Mouse (Mus musculus) CD4-positive helper T cell, adult 2 months (primary cell): Measurements from ENCODE around the gene Iqce.
A peak's percentile ranks its signal among the peaks of the same experiment; 100 is the strongest.
"Not testable (repeated sequence)": the region's sequence is repeated elsewhere in the genome, so short reads cannot be mapped to it uniquely, and the experiment has no call there.

Source experiments
- DNase-seq: peaks from one replicate; pipeline ENCODE4 v3.0.0-alpha.2; 2012; ENCODE audit warnings: low read depth, missing footprints, low spot score

Iqce gene

GRCm38 (mm10) chr5:140704378-140705251 is 2.4 kb upstream of the Iqce start, which contains the start of gene Brat1:
Gene Brat1 (plus strand): TSS chr5:140705011.
- peak; percentile 100 for DNase-seq

- no peak for DNase-seq
Measured at GRCm38 (mm10) chr5:140703480-140704377, 1.6 kb upstream of the Iqce start.

DNA sequence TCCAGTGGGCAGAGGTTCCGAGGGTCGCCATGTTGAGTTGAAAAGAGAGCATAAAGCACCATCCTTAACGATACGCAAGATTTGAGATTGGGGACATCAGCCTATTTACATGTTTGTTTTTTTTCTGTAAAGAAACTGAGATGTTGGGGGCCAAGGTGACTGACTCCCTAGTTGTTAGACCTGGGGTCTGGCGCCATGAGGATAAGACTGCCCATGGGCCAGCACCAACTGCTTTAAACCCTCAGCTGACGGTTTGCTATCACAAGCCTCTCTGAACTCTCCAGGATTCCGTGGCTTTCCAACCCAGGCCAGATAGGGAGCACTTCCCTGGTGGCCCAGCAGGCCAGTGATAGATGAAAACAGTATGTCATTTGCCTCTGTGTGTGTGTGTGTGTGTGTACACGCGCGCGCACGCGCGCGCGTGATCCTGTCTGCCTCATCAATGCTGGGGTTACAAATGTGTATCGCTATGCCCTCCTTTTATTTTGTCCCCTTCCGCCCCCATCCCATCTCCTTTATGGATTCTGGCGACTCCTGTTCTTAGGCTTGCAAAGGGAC is 519 bp upstream of the Iqce start:
- peak; percentile 22 for DNase-seq

- no peak for DNase-seq
Measured at GRCm38 (mm10) chr5:140701661-140702060, 517 bp downstream of the Iqce start.

DNA sequence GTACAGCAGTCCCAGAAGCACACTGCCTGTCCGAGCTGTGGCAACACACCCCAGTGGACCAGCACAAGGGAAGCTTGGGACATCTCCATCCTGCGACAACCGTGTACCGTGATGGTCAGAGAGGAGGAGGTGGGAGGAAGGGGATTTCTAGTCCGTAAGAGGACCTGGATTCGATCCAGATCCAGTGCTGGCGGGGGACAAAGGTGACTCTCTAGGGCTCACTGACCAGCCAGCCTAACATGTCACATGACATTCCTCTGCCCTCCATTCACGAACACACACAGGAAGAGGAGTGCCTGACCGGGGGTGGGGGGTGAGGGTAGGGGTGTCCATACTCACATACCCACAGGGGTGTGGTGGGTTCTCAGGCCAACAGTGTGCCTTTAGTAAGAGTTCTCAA is 2.4 kb downstream of the Iqce start:
- no peak for DNase-seq

DNA sequence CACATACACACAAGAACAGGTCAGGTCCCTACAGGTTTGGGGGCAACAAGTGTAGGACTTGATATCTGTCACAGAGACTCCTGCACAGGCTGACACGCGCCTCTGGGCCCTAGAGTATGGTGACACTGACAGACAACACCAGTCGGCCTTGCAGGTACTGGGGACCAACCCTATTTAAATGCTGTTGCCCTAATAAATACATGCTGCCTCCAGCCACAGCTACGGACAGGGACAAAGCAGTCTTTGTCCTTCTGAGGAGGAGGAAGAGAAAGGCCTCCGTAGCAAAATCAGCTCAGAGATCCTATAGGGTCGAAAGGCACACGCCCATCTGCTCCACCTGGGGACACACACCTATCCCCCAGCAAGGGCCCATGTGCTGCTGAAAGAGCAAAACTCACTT is 6.2 kb downstream of the Iqce start:
- no peak for DNase-seq

DNA sequence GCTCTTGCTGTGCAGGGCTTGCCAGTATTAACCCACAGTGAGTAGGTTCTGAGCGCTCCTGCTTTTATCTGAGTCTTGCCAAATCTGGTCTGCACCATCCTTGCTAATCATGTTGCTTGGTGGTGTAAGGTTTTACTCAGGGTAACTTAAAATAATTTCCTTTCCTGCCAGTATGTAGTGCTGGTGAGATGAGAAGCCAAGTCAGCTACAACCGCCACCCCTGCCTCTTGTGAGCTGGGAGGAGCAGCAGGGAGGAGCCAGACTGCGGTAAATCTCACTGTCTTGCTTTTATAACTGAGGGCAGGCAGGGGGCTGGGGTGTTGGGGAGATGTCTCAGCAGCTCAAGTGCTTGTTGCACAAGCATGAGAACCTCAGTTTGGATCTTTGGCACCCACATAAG is 13.7 kb downstream of the Iqce start:
- DNase-seq, result no peak

- peak; percentile 48 for DNase-seq
Measured at GRCm38 (mm10) chr5:140684343-140685148, 17.6 kb downstream of the Iqce start.

DNA sequence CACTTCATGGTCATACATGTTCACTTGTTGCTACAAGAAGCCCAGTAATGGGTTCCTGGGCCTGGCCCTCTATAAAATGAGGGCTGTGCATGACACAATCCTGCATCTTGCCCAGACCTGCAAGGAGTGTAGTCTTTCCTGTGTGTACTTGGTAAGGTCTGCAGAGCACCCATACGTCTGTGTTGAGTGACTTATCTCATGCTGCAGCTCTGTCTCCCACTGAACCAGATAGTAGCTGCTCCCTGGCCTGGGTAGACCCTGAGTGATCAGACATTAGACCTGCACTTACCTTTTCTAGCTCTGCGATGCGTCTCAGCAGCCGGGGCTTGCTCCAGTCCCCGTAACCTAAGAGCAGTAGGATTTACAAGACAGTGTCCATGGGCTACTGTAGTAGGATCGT is 20.1 kb downstream of the Iqce start:
- no peak for DNase-seq

DNA sequence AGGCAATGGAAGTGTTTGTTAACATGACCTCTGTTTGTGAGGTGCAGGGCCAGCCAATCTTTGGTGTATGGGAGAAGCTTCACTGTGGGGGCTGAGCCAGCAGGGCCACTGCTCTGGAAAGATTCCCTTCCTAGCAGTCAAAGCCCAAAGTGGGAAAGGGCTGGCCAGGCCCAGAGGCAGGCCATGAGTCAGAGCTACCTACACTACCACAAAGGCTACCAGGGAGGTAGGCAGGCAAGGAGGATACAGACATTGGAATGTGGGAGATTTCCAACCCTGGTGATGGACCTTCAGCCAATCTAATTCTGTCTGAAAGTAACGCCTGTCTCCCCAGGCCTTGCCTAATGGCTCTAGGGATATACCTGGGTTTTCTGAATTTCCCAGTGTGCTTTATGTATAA is 21.2 kb downstream of the Iqce start:
- no peak for DNase-seq

DNA sequence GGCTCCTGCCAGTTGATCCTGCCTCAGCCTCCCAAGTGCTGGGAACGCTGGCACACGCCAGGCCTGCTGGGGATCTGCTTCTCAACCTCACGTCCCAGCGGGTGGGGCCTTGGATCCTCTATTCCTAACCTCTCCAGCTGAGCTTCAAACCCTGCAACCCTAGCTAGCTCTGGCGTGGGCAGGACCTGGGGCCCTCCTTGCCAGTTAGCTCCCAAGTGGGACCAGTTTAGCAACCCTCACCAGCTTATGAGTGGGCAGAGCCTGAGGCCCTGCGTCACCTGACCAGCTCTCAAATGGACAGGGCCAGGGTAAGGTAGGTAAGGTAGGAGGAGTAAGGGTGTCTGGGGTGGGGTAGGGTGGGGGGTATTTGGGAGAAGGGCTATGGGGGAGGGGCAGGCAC is 22.1 kb downstream of the Iqce start:
- DNase-seq, result no peak

- DNase-seq, result no peak
Measured at GRCm38 (mm10) chr5:140677137-140677536, 25.0 kb downstream of the Iqce start.

GRCm38 (mm10) chr5:140675640-140676039 is 26.5 kb downstream of the Iqce start:
- no peak for DNase-seq

- DNase-seq, result no peak
Measured at GRCm38 (mm10) chr5:140675079-140675478, 27.1 kb downstream of the Iqce start.

- no peak for DNase-seq
Measured at GRCm38 (mm10) chr5:140674036-140674435, 28.1 kb downstream of the Iqce start.

GRCm38 (mm10) chr5:140672603-140673002 is 29.6 kb downstream of the Iqce start:
- DNase-seq, result not testable (repeated sequence)

DNA sequence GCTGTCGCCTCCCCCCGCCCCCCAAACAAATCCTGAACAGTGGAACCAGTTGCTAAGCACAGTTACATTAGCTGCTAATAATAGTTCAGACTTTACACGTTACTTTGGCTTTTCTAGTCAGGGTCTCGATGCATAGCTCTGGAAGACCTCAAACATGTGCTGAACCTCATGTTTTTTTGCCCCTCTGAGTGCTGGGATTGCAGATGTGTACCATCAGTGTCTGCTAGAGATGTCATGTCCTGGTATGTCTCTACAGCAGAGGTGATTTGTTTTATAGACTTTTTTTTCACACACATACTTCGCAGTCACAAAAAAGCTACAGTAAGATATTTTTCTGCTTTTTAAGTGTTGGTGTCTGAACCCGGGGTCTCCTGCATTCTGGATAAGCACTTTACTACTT is 30.1 kb downstream of the Iqce start:
- no peak for DNase-seq

- DNase-seq, result peak; percentile 75
Measured at GRCm38 (mm10) chr5:140663621-140664180, 38.5 kb downstream of the Iqce start.

DNA sequence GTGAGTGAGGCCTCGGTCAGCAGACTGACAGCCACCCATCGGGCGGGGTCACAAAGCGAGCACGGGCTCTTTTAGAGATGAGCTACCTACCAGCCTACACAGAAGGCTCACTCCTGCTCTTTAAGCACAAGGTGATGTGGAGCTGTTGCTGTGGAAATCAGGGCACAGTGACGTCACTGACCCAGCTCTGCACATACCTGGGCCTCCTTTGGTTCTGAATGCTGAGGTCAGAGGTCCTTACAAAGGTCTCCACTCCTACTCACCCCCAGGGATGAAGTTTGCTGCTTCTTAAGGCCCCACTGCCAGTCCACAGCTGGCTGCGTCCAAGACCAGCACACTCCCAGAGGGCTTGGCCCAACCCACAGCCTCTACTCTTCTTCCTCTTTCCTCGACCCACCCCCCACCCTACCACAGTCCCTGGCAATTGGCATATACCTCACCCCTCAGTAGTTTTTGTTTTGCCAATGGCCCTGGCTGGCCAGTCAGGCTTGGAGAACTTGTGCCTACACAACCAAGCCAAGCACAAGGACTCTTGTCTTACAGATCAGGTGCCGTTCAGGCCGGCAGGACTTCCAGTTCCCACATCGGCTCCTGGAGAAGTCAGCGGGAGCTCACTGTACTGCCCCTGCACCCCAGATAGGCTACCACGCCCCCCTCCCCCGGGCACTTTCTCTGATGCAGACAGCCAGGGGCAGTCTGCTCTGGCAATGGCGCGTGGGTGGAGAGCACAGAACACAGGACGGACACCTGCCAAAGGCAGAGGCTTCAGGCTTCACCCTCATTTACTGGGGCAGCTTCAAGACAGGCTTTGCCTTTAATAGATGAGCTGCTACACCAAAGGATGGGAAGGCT is 39.2 kb downstream of the Iqce start:
- DNase-seq, result peak; percentile 54
